Mouse (Mus musculus) cerebellum, postnatal 10 days (tissue): ENCODE measurements around the gene Mnt.
"Not testable (repeated sequence)": the region's sequence is repeated elsewhere in the genome, so short reads cannot be mapped to it uniquely, and the experiment has no call there.

Source experiments
- DNase-seq, 2 experiments: peaks; one replicate each; pipeline ENCODE4 v3.0.0; 2021; ENCODE audit warnings: mixed read lengths in 2 of 2

Mnt gene

DNA sequence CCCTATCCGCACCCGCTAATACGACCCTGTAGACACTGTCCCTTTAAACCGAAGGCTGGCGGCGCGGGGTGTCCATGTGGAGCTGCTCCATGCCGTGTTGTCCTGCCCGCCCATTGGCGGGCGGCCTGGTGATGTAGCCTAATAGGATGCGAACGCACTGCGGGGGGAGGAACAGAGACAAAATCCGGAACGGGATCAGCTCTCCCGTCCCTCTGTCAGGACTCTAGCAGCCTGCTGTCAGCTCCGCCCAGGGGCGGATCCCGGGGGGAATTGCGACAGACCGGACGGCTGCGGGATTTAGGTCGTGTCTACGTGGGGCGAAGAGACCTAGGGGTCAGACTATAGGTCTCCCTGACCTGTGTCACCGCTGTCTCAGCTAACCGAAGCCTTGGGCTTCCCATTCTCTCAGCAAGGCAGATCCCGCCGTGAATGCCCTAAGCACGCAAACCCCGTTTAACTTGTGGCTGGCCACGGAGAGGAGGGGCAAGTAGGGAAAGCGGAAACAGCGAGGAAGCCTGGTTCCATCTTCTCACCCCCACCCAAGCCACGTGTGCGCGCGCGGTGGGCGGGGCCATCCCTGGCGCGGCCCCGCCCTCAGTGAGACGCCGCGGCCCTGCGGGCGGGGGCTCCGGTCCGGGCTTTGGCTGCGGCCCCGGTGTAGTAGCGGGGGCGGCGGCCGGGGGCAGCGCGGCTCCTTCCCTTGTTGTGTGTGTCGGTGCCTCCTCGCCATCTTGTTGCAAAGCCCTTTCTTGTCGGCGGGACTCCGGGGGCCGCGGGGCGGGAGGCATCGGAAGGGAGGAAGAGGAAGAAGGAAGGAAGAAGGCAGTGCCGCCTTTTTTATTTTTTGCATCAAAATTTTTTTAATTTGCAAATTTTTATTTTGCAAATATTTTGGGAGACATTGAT lies at the start of gene Mnt:
Mnt (plus strand) TSS at position 665 of the 906 bp plus-strand sequence.
- DNase-seq = peak; percentile 99 to 100

DNA sequence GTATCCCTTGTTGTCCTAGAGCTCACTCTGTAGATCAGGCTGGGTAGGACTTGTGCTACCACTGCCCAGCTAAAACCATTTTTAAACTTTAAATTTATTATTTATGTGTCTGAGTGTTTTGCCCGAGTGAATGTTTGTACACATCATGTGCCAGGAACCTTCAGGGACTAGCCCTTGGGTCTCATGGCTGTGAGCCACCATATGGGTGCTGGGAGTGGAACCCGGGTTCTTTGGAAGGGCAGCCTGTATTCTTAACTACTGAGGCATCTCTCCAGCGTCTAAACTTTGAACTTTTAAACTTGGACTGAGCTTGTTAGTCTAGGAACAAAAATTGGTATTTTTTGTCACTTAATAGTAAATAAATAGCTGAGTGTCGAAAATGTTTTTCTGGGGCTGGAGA lies 37.8 kb upstream of the Mnt start:
- no peak for DNase-seq

DNA sequence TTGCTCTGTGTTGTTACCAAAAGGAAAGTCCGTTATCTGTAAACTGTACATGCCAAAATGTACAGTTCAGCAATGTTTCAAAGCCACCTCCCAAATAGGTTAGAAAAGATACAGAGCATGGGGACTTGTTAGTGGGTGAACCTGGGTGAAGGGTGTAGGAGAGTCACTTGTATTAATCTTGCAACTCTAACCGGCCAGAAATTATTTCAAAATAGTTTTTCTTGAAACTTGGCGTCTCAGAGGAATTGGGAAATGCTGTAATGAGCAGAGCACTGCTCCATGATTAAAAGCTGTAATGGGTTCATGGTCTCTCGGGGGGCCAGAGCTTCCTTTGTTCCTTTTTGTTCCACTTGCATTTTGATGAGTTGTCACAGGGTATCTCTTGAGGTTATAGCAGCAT lies 30.1 kb upstream of the Mnt start:
- DNase-seq = no peak

DNA sequence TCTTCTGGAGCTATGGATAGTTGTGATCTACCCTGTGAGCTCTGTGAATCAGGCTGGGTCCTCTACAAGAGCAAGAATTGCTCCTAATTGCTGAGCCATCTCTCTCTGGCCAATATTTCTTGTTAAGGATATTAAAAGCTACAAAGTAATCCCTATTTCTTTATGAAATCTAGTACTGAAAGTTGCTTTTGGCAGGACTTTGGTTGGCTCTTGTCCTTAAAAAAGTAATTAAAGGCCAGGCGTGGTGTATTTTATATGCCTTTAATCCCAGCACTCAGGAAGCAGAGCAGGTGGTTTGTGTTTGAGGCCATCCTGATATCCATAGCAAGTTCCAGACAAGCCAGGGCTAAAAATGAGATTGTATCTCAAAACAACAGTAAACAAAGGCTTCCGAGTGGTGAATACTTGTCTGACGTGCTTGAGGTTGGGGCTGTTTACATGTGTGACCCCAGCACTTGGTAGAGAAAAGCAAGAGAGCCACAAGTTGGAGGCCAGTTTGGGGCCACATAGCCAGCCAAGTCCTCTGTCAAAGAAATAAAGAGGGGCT lies 26.6 kb upstream of the Mnt start:
- no peak for DNase-seq

DNA sequence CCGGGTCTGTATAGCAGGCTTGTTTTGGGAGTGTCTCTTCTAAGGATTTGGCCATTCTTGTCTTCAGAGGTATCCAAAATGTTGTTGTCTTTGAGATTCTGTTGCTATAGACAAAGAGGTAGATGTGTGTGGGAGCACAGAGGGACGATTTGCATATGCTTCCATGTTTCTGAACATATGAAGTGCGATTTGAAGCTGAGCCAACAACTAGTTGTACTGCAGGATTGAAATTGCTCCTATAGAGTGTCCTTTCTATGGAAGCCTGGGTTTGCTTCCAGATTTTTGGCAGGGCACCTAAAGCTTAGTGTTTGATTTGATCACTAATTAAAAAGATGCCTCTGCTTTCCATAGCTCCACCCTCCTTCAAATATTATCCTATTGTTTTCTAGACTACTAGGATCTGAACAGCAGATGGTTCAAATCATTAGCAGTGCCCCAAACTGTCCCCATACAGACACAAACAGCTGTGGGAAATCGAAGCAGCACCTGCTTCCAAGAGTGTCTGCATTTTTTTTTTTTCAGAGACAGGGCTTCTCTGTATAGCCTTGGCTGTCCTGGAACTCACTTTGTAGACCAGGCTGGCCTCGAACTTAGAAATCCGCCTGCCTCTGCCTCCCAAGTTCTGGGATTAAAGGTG lies 23.4 kb upstream of the Mnt start:
- DNase-seq = no peak

DNA sequence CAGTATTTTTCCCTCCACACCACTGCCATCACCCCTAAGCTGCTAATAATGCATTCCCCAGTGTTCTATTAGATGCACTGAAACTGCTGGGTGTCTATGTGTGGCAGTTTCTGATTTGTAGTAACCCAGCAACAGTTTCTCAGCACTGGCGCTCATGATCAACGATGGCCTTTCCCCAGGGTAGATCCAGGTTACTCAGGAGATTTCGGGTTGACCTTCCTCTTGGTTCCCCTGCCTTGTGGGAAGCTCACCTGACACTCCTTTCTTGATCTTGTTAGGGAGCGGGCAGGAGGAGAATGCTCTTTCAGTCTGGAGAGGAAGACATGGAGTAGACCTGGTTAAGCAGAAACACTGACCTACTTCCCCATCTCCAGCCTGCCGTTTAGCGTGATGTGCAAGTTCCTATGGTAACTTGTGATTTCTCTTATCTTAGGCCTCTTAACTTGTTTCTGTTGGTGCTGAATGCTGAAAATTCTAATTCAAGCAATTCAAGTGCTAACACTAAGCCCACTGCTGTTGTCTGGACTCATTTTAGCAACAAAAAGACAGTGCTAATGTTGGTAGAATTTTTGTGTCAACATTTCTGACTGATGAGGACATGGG lies 22.4 kb upstream of the Mnt start:
- DNase-seq = no peak

DNA sequence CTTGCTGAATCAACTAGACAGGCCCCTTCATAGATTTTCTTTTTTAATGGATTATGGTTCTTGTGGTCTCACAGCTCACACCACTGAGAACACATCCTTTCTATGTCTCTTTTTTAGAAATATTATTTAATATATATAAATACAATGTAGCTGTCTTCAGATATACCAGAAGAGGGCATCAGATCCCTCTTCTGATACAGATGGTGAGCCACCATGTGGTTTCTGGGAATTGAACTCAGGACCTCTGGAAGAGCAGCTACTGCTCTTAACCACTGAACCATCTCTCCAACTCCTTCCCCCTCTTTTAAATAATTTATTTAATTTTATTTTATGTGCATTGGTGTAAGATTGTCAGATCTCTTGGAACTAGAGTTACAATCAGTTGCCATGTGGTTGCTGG lies 20.6 kb upstream of the Mnt start:
- no peak for DNase-seq

DNA sequence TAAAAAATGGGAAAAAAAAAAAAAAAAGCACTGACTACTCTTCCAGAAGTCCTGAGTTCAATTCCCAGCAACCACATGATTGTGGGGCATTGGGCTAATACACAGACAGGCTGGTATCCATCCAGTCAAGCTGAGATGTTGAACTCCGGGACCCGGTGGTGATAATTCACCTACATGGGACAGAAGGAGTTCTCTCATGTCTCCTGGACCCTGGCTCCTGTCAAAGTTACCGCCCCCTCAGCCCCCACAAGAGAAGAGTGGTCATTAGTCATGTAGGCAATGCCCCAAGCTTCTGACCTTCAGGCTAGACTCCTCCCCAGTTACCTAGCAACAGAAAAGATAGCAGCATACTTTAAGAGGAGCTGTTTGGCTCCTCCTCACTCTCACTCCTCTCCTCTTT lies 19.7 kb upstream of the Mnt start:
- not testable (repeated sequence) for DNase-seq

DNA sequence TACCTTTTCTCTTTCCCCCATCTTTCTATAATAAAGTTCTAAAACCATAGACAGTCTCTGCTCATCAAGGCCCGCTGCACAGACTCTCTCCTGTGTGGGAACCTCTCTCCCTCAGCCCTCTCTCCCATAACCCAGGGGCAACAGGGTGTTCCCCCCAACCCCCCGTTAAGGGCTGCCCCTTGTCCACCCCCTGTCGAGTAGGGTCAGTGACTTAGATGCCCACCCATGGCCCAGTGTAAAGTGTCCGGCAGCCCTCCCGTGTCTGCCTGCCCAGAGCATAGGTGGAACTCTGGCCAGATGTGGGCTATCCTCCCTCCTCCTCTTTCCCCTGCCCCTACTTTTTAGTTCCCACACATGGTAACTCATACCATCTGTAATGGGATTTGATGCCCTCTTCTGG lies 19.2 kb upstream of the Mnt start:
- DNase-seq = no peak

DNA sequence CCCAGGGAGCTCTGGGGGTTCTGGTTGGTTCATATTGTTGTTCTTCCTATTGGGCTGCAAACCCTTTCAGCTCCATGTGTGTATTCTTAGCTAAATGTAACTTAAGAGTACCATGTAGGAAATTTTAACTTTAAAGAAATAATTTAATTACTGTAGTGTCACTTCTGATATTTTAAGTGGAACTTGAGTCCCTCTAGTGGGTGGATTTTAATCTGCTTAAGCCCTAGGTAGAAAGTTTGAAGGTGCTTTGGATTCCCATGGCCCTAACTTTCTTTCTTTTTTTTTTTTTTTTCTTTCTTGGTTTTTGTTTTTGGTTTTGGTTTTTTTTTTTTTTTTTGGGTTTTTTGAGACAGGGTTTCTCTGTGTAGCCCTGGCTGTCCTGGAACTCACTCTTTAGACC lies 14.9 kb upstream of the Mnt start:
- DNase-seq = no peak

DNA sequence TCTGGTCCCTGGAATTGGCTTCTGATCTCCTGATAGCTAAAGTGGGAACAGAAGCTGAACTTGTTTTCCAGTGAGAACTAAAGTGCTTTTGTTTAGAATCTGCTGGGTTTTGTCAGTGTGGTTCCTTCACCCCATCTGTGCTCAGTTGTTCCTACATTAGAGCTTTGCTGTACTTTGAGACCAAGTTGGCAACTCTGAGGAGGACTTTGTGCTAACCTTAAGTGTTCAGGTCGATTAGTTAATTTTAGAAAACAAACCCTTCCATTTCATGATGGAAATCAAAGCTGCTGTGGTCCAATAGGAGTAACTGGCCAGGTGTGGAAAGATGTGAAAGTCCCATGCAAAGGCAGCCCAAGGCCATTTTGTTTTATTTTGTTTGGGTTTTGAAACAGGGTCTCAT lies 9.8 kb upstream of the Mnt start:
- DNase-seq = no peak

DNA sequence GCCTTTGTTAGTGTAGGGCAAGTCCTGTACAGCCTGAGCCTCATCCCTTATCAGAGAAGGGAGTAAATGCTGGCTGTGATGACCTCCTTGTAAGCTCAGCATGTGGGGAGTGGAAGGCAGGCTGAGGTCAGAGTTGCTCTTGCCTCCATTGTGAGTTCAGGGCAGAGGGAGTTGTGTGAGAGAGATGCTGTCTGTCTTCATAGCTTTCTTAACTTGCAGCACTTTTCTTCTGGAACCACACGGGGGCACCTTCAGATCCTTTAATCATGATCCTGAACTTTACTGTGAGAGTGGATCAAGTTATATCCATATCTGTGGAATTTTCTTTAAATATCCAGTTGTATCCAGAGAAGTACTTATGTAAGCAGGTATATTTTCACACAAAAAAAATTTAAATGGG lies 9.3 kb upstream of the Mnt start:
- DNase-seq = peak; percentile 55 to 56

DNA sequence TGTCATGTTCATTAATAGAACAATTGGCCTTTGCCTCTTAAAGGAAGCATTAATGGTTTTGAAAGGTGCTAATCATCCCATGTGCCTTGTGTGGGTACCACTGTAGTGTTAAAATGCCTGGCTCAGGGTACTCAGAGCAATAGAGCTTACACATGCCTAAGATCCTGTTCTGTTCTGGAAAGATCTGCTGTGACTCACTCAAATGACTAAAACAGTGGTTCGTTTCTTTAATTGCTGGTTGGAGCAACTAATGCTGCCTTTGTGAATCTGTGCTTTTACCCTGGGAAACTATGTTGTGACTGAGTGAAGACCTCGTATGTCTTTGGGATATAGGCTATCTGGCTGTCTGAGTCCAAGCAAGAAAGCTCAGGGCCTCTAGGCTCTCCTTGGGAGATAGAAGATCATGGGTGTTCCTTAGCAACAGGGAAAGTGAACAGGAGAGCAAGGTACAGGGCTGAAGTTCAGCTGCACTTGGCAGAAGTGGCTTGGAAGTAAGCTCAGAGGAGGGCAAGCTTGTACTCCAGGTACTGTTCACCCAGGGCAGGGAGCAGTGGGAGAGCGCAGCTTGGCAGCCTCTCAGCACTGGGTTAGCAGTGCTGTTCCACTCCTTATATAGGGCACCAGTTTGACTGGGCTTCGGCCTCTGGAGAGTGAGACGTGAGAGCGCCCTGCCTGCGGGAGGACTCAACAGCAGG lies 7.8 kb upstream of the Mnt start:
- no peak for DNase-seq

DNA sequence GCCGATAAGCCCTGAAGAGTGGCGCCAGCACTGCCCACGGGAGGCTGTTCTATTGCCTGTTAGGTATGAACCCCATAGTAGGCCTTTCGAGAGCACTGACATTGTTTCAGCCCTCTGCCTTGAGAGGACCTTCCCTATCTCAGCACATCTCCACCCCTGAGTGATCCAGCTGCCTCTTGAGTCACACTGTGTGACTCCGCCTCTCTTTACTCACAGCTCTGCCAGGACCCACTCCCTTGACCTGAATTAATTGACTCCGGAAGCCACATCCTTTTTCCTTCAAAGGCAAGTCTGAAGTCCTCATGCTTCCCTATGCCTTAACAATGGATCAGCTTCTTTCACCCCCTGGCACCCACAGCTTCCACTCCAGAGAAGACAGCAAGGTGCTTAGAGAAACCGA lies 4.6 kb upstream of the Mnt start:
- DNase-seq = no peak

DNA sequence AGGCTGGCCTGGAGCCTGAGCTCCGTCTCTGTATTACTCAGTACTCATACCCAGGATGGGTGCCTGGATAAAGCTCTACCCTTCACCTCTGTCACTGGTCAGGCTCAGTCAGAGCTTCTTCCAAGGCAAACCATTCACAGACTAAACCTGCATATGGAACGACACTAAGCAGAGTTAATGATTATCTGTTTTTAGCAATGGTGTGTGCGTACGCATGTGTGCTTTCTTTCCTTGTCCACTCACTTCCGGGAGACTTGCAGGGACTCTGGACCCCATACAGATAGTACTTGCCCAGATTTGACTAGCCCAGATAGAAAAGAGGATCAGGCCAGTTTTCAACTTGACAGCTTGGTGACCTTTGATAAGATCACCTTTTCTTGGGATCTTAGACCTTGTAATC lies 4.0 kb upstream of the Mnt start:
- DNase-seq = no peak

DNA sequence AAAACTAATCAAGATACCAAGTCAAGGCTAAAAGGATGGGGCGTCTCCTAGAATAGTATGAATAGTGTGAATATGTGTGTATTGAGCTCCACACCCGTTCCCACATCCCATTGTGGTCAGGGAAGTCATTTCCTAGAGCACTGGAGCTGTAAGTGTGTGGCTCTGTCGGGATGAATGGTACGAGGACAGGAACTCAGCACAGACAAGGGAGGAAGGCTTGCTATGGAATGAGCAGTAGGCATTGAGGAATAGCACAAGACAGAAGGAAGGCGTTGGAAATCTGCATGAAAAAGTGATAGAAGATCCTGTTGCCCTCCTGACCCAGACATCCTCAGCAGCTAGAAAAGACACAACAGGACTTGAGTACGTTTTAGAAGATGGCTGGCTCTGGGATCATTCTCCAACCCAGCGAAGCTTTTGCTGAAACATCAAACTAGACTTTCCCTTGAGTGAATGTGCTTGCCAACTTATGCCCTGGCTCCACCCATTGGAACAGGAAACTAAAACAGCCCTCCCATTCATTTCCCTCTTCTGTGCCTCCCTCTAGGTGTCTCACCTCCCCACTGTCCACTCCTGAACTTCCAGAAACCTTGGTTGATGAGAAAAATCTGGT lies 2.8 kb upstream of the Mnt start:
- peak in 1 of 2 experiments; percentile 7 for DNase-seq

DNA sequence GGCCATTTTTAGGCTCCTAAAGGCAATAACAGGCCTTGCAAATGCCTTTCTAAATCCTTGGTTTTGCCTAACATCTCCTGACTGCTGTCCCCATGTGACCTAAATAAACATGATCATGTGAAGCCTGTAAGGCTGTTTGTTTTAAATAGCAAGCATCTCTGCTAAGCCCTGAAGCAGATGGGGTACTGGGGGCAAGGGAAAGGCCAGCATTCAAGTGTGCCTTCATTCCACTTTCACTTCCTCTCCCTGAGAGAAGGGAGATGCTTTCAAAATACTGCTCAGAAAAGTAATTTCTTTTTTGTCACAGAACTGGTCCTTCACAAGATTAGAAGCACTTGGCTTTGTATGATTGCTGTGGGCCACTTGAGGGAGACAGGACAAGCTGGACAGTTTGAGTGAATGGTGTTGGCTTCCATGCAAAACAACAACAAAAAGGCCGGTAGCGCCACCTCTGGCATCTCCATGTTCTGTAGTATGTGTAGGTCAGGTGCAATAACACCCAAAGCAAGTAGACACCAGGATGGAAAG lies 2.3 kb upstream of the Mnt start:
- peak in 1 of 2 experiments; percentile 37 for DNase-seq

DNA sequence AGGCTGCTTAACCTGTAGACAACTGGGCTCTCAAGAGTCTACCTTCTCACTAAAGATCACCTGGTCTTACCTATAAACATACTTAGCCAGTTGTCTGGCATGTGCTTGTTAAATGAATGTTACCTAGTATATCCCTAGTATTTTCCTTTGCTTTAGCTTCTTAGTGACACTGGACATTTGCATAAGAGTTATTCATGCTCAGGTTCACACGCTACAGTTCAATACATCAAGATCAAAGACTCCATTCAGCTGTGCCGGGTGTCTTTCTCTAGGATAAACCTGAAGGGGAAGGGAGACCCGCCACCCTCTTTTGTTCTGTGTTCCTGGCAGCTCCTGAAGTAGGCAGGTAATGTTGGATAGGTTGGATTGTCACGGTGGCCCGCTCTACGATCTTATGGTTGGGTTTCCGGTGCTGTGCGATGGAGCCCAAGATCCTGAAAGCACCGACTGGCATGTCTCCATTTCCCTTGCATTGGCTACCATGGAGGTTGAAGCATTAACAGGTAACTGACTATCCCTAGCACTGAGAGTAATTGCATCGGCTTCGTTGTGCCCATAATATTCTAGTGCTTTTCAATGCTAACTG lies 1.7 kb upstream of the Mnt start:
- peak in 1 of 2 experiments; percentile 37 for DNase-seq

DNA sequence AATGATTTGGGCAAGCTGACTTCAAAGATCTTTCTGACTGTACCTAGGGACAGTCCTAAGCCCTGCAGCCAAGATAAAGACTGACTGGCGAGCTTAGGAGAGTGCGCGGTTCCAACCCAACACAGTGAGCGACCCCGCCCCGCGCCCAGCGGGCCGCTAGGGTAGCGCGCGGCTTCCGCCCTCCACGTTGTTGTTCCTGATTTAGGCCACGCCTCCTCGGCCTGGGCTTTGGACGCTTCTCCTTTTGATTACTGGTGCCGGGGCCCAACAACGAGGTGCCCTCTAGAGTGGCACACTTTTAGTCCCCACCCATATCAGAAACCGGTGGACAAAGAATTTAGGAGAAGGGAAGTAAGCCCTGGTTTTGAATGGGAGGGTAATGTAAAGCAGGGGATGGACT lies 908 bp upstream of the Mnt start:
- peak; percentile 93 for DNase-seq

DNA sequence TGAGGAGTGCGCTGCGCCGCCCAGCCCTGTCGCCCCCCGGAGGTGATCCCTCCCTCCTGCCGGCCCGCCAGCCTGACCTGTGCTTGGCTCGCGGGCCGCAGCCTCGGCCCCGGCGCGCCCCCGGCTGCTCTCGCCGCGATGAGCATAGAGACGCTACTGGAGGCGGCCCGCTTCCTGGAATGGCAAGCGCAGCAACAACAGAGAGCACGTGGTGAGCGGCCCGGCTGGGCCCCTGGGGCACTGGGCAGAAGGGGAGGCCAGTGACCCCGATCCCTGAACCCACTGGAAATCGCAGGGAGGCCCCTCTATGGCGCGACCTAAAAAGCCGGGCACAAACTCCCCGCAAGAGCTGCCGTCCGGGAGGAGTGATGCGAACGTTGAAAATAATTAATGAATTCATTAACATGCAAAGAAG lies 478 bp downstream of the Mnt start:
- peak; percentile 80 to 81 for DNase-seq

DNA sequence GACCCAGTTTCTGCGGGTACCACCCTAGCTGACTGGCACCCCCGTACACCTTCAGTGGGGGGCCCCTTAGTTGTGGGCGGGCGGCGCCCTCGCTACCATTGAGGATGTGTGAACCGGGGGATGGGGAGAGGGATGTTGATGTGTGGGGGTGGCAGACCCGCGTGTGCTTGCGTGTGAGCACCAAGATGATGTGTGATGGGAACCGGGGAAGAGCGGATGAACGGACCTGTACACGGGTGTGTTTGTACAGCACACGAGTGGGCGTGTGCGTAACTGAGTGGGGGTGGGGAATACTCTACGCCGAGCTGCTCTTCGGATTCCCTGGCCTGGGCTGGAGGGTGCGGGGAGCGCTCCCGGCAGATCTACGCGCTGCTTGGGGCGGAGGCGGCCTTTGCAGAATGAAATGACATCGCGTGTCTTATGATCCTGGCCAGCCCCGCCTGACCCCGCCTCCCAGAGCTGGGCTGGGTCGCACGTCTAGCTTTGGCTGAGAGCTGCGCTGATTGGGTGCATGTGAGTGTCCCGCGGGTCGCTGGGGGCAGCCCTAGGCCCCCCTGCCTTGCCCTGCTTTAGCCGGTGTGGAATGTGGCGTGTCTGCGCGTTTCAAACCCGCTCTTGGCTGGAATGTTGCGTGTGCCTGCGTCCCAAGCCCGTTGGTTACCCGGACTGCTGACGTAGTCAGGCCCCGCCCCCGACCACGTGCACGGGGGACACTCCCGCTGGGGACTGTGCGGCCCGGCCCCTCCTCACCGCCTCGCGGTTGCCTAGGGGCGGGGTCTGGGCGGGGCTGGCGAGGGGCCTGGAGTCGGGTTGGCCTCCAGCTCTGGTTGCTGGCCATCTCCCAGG lies 1.1 kb downstream of the Mnt start:
- peak; percentile 100 for DNase-seq
